Mouse (Mus musculus): ENCODE data around the gene Ahsa1. TPM values are rescaled to one million over a fixed set of nuclear protein-coding genes. Genes with fewer than 3 reads are reported as not detected.

The Ahsa1 gene
- polyA plus RNA-seq, 1 experiment from 2014 or later: 190 TPM

DNA sequence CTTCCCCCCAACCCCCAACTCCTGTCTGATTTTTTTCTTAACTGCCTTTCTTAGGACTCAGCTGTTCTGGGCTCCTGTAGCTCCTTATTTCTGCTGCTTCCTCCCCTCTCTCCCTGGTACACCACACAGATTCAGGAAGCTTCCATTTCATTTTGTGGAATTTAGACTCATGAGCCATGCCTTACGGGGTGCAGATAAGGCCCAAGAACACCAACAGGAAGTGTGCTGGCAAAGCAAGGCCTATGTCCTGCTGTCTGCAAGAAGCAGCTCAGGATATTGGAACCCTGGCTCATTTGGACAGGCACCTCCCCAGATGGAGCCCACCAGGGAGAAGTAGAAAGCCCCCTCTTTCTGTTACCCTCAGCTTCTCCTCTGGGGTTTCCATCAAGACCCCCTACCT is 15.5 kb downstream of the Ahsa1 start:
- WGBS: 50% methylated on average over 1 of the region's 1 CpGs
- no peak overlapping the region for H3K4me3 ChIP-seq
- no peak for ATAC-seq (ENCODE audit: insufficient number of reproducible peaks, low FRiP score)

DNA sequence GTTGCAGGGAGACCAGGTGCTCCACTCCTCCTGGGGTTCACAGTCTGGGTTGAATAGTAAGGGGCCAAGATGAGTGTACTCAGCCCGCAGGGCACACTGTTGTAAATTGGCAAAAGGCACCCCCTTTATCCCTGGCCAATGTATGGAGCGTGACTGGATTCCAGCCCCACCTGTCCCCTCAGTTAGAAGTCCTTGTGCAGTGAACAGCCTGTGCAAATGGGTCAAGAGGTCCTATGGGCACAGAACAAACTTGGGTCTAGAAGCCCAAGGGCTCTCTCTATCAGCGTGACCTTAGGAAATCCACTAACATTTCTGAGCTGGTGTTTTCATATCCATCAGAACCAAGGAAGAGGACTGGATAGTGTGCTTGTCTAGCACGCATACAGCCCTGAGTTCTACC is 16.5 kb downstream of the Ahsa1 start:
- Histone ChIP-seq H3K4me2 (no peak overlapping the region), H3K27me3 (replicated peaks) (no peaks in the 10 kb centered on the region), H3K9ac (no peak overlapping the region), H3K27ac (ENCODE audit: poor library complexity, severe bottlenecking) (no peak overlapping the region), H3K4me3 (no peak overlapping the region), H3K9me3 (replicated peaks) (peaks cover under 1% of the 10 kb centered on the region; the same call in 1 of the 2 replicates), H3K4me1 (replicated peaks) (peaks cover 31% of the 10 kb centered on the region), H3K36me3 (no peaks in the 10 kb centered on the region)
- no peak for ATAC-seq (ENCODE audit: insufficient number of reproducible peaks, low FRiP score)
- 89% methylated on average over 4 of the region's 4 CpGs for WGBS

More for the DNA sequence above, 15.5 kb downstream of the Ahsa1 start:
- no peaks in the 10 kb centered on the region for H3K9me3 ChIP-seq (replicated peaks)
- H3K36me3 ChIP-seq: no peaks in the 10 kb centered on the region
- H3K4me2 ChIP-seq: no peak overlapping the region
- peaks cover 36% of the 10 kb centered on the region for H3K4me1 ChIP-seq (replicated peaks)
- H3K27me3 ChIP-seq (replicated peaks): no peaks in the 10 kb centered on the region
- no peak overlapping the region for H3K9ac ChIP-seq
- no peak overlapping the region for H3K27ac ChIP-seq (ENCODE audit: poor library complexity, severe bottlenecking)

DNA sequence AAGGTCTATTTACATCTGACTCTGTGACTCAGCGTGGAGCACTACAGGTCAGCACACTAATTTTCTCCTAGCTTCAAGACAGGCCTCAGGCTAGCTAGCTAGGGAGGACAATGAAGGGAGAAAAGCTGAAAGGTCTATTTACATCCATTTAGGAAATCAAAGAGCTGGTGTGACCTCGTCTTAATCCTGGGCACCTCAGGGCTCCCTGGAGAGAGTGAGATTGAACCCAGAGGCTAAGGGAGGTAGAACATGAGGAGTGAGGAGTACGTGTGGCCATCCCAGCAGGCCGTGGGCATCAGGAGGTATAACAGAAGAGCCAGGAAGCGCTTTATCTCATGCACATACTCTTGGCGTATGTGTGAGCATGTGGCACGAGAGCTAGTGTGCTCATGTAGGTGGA is 17.4 kb downstream of the Ahsa1 start:
- no peaks in the 10 kb centered on the region for H3K27me3 ChIP-seq (replicated peaks)
- no peak overlapping the region for H3K4me2 ChIP-seq
- H3K4me3 ChIP-seq: no peak overlapping the region
- ATAC-seq (ENCODE audit: insufficient number of reproducible peaks, low FRiP score): no peak
- no peak overlapping the region for H3K9ac ChIP-seq
- H3K36me3 ChIP-seq: no peaks in the 10 kb centered on the region
- no peak overlapping the region for H3K27ac ChIP-seq (ENCODE audit: poor library complexity, severe bottlenecking)
- peaks cover 22% of the 10 kb centered on the region for H3K4me1 ChIP-seq (replicated peaks)
- H3K9me3 ChIP-seq (replicated peaks): peaks cover 4% of the 10 kb centered on the region; the same call in 1 of the 2 replicates
- 69% methylated on average over 7 of the region's 7 CpGs for WGBS

DNA sequence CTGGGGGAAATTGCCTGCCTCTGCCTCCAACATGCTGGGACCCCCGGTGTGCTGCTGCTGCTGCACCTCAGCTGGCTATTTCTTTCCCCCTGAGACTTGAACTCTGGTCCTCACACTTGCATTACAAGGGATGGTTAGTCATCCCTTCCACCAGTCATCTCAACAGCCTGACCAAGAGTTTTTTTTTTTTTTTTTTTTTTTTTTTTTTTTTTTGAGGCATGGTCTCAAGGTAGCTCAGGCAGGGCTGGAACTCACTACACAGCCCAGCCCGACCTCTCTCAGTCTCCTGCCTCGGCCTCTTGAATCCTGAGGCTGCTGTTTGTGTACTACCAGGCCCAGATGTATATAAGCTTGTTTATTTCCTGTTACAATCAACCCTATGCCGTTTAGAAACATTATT is 18.0 kb downstream of the Ahsa1 start:
- H3K27ac ChIP-seq (ENCODE audit: poor library complexity, severe bottlenecking): no peak overlapping the region
- no peak for ATAC-seq (ENCODE audit: insufficient number of reproducible peaks, low FRiP score)
- H3K9ac ChIP-seq: no peak overlapping the region
- H3K9me3 ChIP-seq (replicated peaks): peaks cover 4% of the 10 kb centered on the region; the same call in 1 of the 2 replicates
- no peak overlapping the region for H3K4me3 ChIP-seq
- no peaks in the 10 kb centered on the region for H3K27me3 ChIP-seq (replicated peaks)
- no peaks in the 10 kb centered on the region for H3K36me3 ChIP-seq
- no peak overlapping the region for H3K4me2 ChIP-seq
- peaks cover 17% of the 10 kb centered on the region for H3K4me1 ChIP-seq (replicated peaks)
- 74% methylated on average over 4 of the region's 4 CpGs for WGBS

DNA sequence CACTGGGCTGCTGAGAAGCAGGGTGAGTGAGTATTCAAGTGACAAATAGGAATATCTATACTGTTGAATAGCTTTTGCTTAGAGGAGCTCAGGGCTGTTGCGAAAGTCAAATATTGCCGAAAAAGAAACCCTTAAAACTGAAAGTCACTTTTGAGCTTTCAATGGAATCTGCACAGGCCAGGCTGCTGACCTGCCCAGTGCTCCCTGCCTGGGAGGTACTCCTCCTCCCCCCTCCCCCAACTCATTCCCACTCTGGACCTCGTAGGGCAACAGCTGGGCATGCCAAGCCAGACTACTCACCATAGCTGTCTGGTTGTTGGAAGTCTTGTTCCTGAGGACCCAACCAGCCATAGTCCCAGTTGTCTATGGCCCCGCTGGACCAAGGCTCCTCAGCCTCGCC is 18.4 kb downstream of the Ahsa1 start:
- Histone ChIP-seq H3K27me3 (replicated peaks) (no peaks in the 10 kb centered on the region), H3K9me3 (replicated peaks) (peaks cover 4% of the 10 kb centered on the region; the same call in 1 of the 2 replicates), H3K4me1 (replicated peaks) (peaks cover 12% of the 10 kb centered on the region), H3K4me3 (no peak overlapping the region), H3K27ac (ENCODE audit: poor library complexity, severe bottlenecking) (no peak overlapping the region), H3K36me3 (no peaks in the 10 kb centered on the region), H3K9ac (no peak overlapping the region), H3K4me2 (no peak overlapping the region)
- ATAC-seq (ENCODE audit: insufficient number of reproducible peaks, low FRiP score): no peak
- 84% methylated on average over 5 of the region's 5 CpGs for WGBS

DNA sequence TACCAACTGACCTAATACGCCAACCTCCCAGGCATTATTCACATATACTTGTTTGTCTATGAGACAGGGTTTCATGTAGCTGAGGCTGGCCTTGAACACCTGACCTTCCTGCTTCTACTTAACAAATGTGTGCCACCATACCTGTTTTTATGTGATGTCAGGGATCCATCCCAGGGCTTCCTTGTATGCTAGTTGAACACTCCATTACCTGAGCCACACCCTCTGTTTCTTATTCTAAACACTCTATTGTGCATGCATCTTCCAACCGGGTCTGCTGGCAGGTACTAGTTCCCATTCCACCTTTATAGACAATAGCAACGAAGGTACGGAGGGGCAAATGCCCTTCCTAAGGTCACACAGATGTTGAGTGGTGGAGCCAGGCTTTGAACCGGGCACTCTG is 22.8 kb downstream of the Ahsa1 start:
- H3K4me2 ChIP-seq: no peak overlapping the region
- 82% methylated on average over 5 of the region's 5 CpGs for WGBS
- H3K4me1 ChIP-seq (replicated peaks): no peaks in the 10 kb centered on the region

DNA sequence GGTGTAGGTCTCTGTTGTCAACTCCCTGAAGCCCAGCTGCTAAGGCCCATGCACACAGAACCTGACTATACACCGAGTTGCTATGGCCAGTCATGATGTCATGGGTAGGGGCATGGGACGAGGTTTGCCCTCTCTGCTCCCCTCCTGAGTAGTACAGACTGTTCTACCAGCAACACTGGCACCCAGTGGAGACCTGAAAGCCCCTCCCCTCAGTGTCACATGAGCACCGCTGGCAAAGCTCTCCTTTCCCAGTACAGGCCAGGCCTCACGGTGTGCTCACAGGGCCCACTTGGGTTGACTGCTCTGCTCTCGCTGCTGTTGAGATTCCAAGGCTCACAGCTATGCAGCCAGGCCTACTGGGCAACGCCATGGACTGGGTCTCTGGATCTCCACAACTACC is 27.7 kb downstream of the Ahsa1 start:
- H3K4me3 ChIP-seq: no peak overlapping the region
- H3K27ac ChIP-seq (ENCODE audit: poor library complexity, severe bottlenecking): no peak overlapping the region
- no peak overlapping the region for H3K9ac ChIP-seq
- no peaks in the 10 kb centered on the region for H3K9me3 ChIP-seq (replicated peaks)
- H3K4me2 ChIP-seq: no peak overlapping the region
- 63% methylated on average over 6 of the region's 6 CpGs for WGBS
- peaks cover 8% of the 10 kb centered on the region; the same call in 1 of the 2 replicates for H3K27me3 ChIP-seq (replicated peaks)
- ATAC-seq (ENCODE audit: insufficient number of reproducible peaks, low FRiP score): no peak
- no peaks in the 10 kb centered on the region for H3K36me3 ChIP-seq
- H3K4me1 ChIP-seq (replicated peaks): no peaks in the 10 kb centered on the region

More for the DNA sequence above, 22.8 kb downstream of the Ahsa1 start:
- Histone ChIP-seq H3K27ac (ENCODE audit: poor library complexity, severe bottlenecking) (no peak overlapping the region), H3K9me3 (replicated peaks) (peaks cover 4% of the 10 kb centered on the region; the same call in 1 of the 2 replicates), H3K36me3 (no peaks in the 10 kb centered on the region), H3K9ac (no peak overlapping the region), H3K27me3 (replicated peaks) (no peaks in the 10 kb centered on the region), H3K4me3 (no peak overlapping the region)
- ATAC-seq (ENCODE audit: insufficient number of reproducible peaks, low FRiP score): no peak

DNA sequence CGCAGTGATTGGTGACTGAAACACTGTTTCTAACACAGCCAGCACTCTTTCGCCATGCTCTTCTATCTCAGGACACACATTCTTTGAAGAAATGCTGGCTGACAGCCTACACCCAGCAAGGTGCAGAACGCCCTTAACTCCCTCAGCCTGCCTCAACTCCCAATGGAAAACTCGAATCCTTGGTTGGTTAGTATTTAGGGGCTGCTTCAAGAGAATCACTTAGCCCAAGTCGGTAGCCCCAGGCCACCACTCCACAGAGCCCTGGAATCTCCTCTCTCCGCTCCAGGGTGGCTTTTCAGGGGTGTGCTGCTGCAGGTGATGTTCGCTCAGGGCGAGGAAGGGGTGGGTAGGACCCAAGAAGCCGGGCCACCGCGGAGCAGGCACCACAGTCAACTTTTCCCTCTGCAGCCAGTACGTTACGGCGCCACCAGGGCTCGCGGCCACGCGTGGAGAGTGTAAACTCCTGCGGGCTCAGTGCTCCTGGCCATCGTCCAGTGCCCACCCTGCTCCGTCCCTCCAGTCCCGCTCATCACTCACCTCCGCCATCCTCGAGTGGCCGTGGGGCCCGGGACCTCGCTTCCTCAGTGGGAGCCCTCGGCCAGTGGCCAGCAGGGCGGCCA is 32.9 kb downstream of the Ahsa1 start:
- Histone ChIP-seq H3K9ac (peak overlapping the region; percentile 80), H3K36me3 (no peaks in the 10 kb centered on the region), H3K4me2 (peak overlapping the region; percentile 99), H3K27me3 (replicated peaks) (peaks cover 8% of the 10 kb centered on the region; the same call in 1 of the 2 replicates), H3K4me3 (peak overlapping the region; percentile 81), H3K4me1 (replicated peaks) (peaks cover 10% of the 10 kb centered on the region), H3K9me3 (replicated peaks) (no peaks in the 10 kb centered on the region), H3K27ac (ENCODE audit: poor library complexity, severe bottlenecking) (no peak overlapping the region)
- ATAC-seq (ENCODE audit: insufficient number of reproducible peaks, low FRiP score): 0 out of 2 replicates have a peak, but pooled peaks have one; percentile 23
- 9% methylated on average over 29 of the region's 29 CpGs for WGBS

DNA sequence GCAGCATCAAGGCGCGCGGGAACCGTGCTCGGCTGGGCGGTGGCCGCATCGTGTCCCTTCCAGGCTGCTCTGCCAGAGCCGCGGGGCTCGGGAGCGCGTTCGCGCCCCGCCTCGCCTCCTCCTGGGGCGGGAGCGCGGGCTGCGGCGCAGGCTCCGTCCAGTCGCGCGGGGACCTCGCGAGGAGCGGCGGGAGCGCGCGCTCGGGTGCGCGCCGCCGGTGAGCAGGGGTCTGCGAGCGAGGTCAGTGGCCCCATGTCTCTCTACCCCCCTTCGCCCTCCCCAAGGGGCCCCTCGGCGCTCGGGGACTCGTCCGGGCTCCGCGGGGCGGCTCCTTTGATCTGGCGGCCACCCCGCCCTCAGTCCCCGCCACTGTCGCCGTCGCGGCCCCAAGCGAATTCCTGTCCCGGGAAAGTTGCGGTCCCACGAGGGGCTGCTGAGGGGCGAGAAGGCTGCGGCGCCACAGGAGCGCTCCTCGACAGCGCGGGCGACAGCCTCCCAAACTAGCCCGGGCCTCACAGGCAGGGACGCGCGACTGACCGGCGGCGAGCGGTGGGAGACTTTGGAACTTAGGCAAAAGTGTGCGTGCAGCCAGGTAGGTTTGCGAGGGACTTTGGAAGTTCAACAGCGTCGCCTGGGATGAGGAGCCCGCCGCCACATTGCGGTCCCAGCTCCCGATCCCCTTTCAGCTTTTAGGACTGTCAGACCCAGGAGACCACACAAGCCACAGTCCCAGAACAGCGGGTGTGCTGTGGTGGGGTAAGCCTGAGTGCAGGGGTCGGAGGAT is 33.6 kb downstream of the Ahsa1 start, which contains the start of gene Ism2:
Gene Ism2 (minus strand): TSS at position 49 of the 784 bp plus-strand sequence.
- H3K4me1 ChIP-seq (replicated peaks): peaks cover 10% of the 10 kb centered on the region
- H3K4me2 ChIP-seq: peak within 1 kb of the TSS; percentile 99
- peaks cover 8% of the 10 kb centered on the region; the same call in 1 of the 2 replicates for H3K27me3 ChIP-seq (replicated peaks)
- peak; percentile 71 for ATAC-seq (ENCODE audit: insufficient number of reproducible peaks, low FRiP score)
- H3K27ac ChIP-seq (ENCODE audit: poor library complexity, severe bottlenecking): no peak within 1 kb of the TSS
- H3K9me3 ChIP-seq (replicated peaks): no peaks in the 10 kb centered on the region
- H3K36me3 ChIP-seq: no peaks in the 10 kb centered on the region
- H3K4me3 ChIP-seq: peak within 1 kb of the TSS; percentile 81
- under 1% methylated on average over 86 of the region's 86 CpGs for WGBS
- H3K9ac ChIP-seq: peak within 1 kb of the TSS; percentile 80

DNA sequence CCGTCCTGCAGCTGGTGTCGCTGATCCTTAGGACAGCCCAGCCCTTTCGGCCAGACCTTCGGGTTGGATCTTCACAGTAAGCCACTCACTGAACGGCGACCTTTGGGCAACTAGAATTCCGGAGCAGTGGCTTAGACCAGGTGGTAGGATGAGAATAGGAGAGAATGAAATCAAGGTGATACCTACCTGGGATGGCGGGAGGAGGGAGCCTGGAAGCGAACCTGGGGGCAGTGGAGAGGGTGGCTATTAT is 34.1 kb downstream of the Ahsa1 start:
- H3K9ac ChIP-seq: peak overlapping the region; percentile 80
- peaks cover 8% of the 10 kb centered on the region; the same call in 1 of the 2 replicates for H3K27me3 ChIP-seq (replicated peaks)
- H3K9me3 ChIP-seq (replicated peaks): no peaks in the 10 kb centered on the region
- ATAC-seq (ENCODE audit: insufficient number of reproducible peaks, low FRiP score): no peak
- H3K36me3 ChIP-seq: no peaks in the 10 kb centered on the region
- H3K4me3 ChIP-seq: peak overlapping the region; percentile 81
- WGBS: under 1% methylated on average over 9 of the region's 9 CpGs
- H3K27ac ChIP-seq (ENCODE audit: poor library complexity, severe bottlenecking): no peak overlapping the region
- peak overlapping the region; percentile 99 for H3K4me2 ChIP-seq
- H3K4me1 ChIP-seq (replicated peaks): peaks cover 10% of the 10 kb centered on the region

DNA sequence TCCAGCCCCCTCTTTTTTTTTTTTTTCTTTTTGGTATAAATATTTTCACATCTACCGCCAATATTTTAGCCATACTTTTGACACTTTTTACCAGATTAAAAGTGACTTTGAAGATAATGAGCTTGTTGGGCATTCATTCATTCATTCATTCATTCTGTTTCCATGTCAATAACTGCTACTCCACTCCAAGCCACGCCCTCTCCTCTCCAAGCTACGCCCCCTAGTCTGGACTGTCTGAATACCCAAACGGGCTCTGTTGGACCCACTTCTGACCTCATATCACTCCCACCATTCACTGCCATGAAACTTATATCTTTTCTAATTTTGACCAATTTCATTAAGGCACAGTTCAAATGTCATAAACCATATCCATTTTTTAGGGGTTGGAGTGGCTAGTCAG is 34.9 kb downstream of the Ahsa1 start:
- no peak for ATAC-seq (ENCODE audit: insufficient number of reproducible peaks, low FRiP score)
- no peak overlapping the region for H3K4me3 ChIP-seq
- no peaks in the 10 kb centered on the region for H3K36me3 ChIP-seq
- no peaks in the 10 kb centered on the region for H3K9me3 ChIP-seq (replicated peaks)
- H3K4me2 ChIP-seq: no peak overlapping the region
- peaks cover 14% of the 10 kb centered on the region for H3K4me1 ChIP-seq (replicated peaks)
- peaks cover 8% of the 10 kb centered on the region; the same call in 1 of the 2 replicates for H3K27me3 ChIP-seq (replicated peaks)
- WGBS: 48% methylated on average over 4 of the region's 4 CpGs
- H3K9ac ChIP-seq: no peak overlapping the region
- H3K27ac ChIP-seq (ENCODE audit: poor library complexity, severe bottlenecking): no peak overlapping the region

All from heart, embryonic 12.5 days (tissue).